In genomic region chr10:62230708-62231394, GRCm38 (mm10) we compare ENCODE assay signal across 8 mouse cellular contexts. TPM values are rescaled to one million over a fixed set of nuclear protein-coding genes. Genes with fewer than 3 reads are reported as not detected.
DNase-seq lines count a peak whose midpoint lies in the region; ATAC-seq and TF ChIP-seq lines count a peak whose summit lies in the region.

Gene Tspan15 (minus strand): TSS chr10:62231251.

- no peak for TF ChIP-seq CTCF in lung, postnatal 0 days (IDR thresholded peaks at IDR 0.05)

- ATAC-seq in hindbrain, embryonic 11.5 days (ENCODE audit: low FRiP score) = peak; percentile 96
- peak; percentile 97 for ATAC-seq in lung, postnatal 0 days

- H3K4me3 ChIP-seq in hindbrain, embryonic 11.5 days (ENCODE audit: low read depth, low read length) = peak within 1 kb of the TSS; percentile 56
- peak within 1 kb of the TSS; percentile 61 for H3K4me3 ChIP-seq in lung, postnatal 0 days (ENCODE audit: low read depth, low read length)

- H3K27ac ChIP-seq in hindbrain, embryonic 11.5 days (ENCODE audit: low read depth, low read length) = no peak within 1 kb of the TSS
- H3K27ac ChIP-seq in lung, postnatal 0 days (ENCODE audit: low read length) = peak within 1 kb of the TSS; percentile 73

- TF ChIP-seq EP300 in lung, postnatal 0 days (IDR thresholded peaks at IDR 0.05) = no peak

- DNase-seq in NIH3T3 (ENCODE audit: low read depth) = peak; percentile 36
- peak; percentile 95 to 97 for DNase-seq in cerebellum, postnatal 10 days
- DNase-seq in frontal cortex, postnatal 10 days (ENCODE audit: low spot score in 2 of 2) = peak; percentile 73 to 83
- peak; percentile 97 for DNase-seq in hindbrain, embryonic 11.5 days (ENCODE audit: low spot score)
- peak; percentile 84 to 90 for DNase-seq in layer of hippocampus, postnatal 10 days (ENCODE audit: low spot score in 2 of 2)
- peak; percentile 95 for DNase-seq in lung, postnatal 0 days (ENCODE audit: low spot score)
- DNase-seq in ovary, postnatal 36 days (ENCODE audit: low spot score) = peak; percentile 95
- peak; percentile 84 for DNase-seq in thymus, postnatal 14 days

- peak within 1 kb of the TSS; percentile 98 for H3K4me2 ChIP-seq in hindbrain, embryonic 11.5 days (replicated peaks; ENCODE audit: low read depth, low read length)
- peak within 1 kb of the TSS; percentile 84 for H3K4me2 ChIP-seq in lung, postnatal 0 days (replicated peaks; ENCODE audit: low read depth, low read length)

- no peaks in the 10 kb centered on the region for H3K4me1 ChIP-seq in hindbrain, embryonic 11.5 days (replicated peaks; ENCODE audit: control insufficient read depth, insufficient read depth, low read length)
- H3K4me1 ChIP-seq in lung, postnatal 0 days (ENCODE audit: insufficient read depth, low read depth, low read length) = peaks cover 5% of the 10 kb centered on the region; the same call in 1 of the 2 replicates

- H3K36me3 ChIP-seq in hindbrain, embryonic 11.5 days (ENCODE audit: control insufficient read depth, insufficient read depth, low read length) = no peaks in the 10 kb centered on the region
- no peaks in the 10 kb centered on the region for H3K36me3 ChIP-seq in lung, postnatal 0 days (ENCODE audit: insufficient read depth, low read length)

- under 1% methylated on average over 57 of the region's 59 CpGs for WGBS in hindbrain, embryonic 11.5 days
- WGBS in lung, postnatal 0 days = under 1% methylated on average over 55 of the region's 59 CpGs

- peak within 1 kb of the TSS; percentile 58 for H3K9ac ChIP-seq in hindbrain, embryonic 11.5 days (ENCODE audit: low read depth, low read length)
- H3K9ac ChIP-seq in lung, postnatal 0 days (replicated peaks; ENCODE audit: low read depth) = peak within 1 kb of the TSS; percentile 59

- no peaks in the 10 kb centered on the region for H3K27me3 ChIP-seq in hindbrain, embryonic 11.5 days (ENCODE audit: control insufficient read depth, insufficient read depth, low read length)
- H3K27me3 ChIP-seq in lung, postnatal 0 days (replicated peaks; ENCODE audit: insufficient read depth, low read length) = no peaks in the 10 kb centered on the region

- H3K9me3 ChIP-seq in hindbrain, embryonic 11.5 days (ENCODE audit: control insufficient read depth, low read length) = no peaks in the 10 kb centered on the region
- no peaks in the 10 kb centered on the region for H3K9me3 ChIP-seq in lung, postnatal 0 days (ENCODE audit: low read length)

RNA-seq across cellular contexts. Expression of gene Tspan15, which starts in this region (rescaled TPM):
- polyA plus RNA-seq in hindbrain, embryonic 11.5 days (2014; fragmentation: Nextera tagmentation; extraction: Ambion mirVana) = 9.2 and 11.0 TPM in 2 replicates
- total RNA-seq in layer of hippocampus, postnatal 10 days (2021) = 1 to 10 TPM; 7.9 to 9.0 TPM
- polyA plus RNA-seq in lung, postnatal 0 days (2015; fragmentation: Nextera tagmentation; extraction: Ambion mirVana) = 106 and 119 TPM in 2 replicates

Comparison
In these comparisons a context has a peak if more than half of its experiments do, and no peak if none do; other contexts are left out.
1. DNase-seq: peak in every context shown above with its lines; median percentile 97 in hindbrain, embryonic 11.5 days; 96 in cerebellum, postnatal 10 days; 95 in lung, postnatal 0 days; 95 in ovary, postnatal 36 days; 87 in layer of hippocampus, postnatal 10 days; 84 in thymus, postnatal 14 days; 78 in frontal cortex, postnatal 10 days; 36 in NIH3T3.